Mouse (Mus musculus): ENCODE measurements around the gene Gm45234. TPM values are rescaled to one million over a fixed set of nuclear protein-coding genes. Genes with fewer than 3 reads are reported as not detected.
A peak's percentile ranks its signal among the peaks of the same experiment; 100 is the strongest.

Gm45234 gene
- polyA plus RNA-seq, 1 experiment from 2014 or later: not detected

DNA sequence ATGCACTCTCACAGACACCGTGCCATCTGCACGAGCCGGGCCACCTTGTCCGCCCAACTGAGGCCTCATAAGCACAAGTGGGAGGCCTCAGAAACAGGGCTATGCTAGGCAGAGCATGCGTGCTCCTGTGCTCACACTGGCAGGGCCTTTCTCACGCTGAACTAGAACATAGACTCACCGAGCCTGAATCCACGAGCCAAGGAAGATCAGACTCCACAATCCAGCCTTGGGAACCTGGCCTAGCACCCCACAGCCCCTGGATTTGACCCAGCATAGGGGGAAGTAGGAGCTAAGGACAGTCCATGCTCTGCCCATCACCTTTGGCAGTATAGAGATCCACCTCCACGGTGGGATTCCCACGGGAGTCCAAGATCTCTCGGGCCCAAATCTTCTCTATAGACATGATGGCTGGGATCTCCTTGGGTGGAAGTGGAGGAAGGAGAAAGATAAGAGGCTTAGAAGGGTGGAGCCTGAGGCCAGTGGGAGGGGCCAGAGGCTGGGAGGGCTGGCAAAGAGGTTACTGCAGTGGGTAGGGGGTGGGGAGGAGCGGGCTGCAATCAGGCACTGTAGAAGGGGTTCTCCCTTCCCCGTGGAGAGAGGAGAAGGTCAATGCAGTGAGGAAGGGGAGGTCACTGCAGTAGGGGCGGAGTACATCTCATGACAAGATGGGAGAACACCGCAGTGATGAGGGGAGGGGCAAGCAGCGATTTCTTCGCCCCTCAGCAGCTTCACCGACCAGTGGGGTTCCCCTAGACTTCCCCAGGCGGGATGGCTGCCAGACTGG is 12.3 kb upstream of the Gm45234 start:
- Histone ChIP-seq H3K4me3 (ENCODE audit: control insufficient read depth in 1 of 2, insufficient read depth in 1 of 2, low read depth in 1 of 2, low read length in 2 of 2) (peak overlapping the region; percentile 55 to 58; a peak in 3 of 4 replicates), H3K27me3 (ENCODE audit: control insufficient read depth, insufficient read depth, low read length) (peaks cover 4% of the 10 kb centered on the region; the same call in 1 of the 2 replicates), H3K9me3 (ENCODE audit: control insufficient read depth, low read length) (no peaks in the 10 kb centered on the region), H3K27ac (replicated peaks in 1 of 2; ENCODE audit: control insufficient read depth in 1 of 2, insufficient read depth in 1 of 2, low read depth in 2 of 2, low read length in 2 of 2) (0 out of 4 replicates have a peak overlapping the region, but pooled peaks of 1 of the 2 experiments have one; percentile 6), H3K9ac (ENCODE audit: low read length) (0 out of 2 replicates have a peak overlapping the region, but pooled peaks have one; percentile 16), H3K4me2 (ENCODE audit: low read length) (peak overlapping the region; percentile 91), H3K4me1 (ENCODE audit: control insufficient read depth in 2 of 2, insufficient read depth in 2 of 2, low read length in 2 of 2) (peaks cover 21 to 24% of the 10 kb centered on the region in 2 experiments), H3K36me3 (ENCODE audit: control insufficient read depth, insufficient read depth, low read length) (no peaks in the 10 kb centered on the region)
- peak; percentile 33; the same call in 1 of the 2 replicates for ATAC-seq (ENCODE audit: insufficient number of reproducible peaks, insufficient read depth, low FRiP score, low read depth)
- WGBS: 27% methylated on average over 19 of the region's 19 CpGs

DNA sequence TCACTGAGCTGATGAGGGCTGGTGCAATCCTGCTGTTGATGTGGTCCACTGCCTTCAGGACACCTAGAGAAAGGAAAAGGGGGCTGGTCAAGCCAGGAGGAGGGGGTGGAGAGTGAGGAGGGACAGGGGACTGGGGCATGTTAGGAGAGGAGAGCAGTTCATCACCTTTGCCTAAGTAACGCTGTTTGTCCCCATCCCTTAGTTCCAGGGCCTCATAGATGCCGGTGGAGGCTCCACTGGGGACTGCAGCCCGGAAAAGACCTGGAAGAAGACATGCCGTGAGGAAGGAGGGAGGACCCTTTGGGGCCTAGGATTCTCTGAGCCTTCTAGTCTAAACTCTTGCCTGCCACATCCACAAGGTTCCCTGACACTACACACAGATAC is 11.7 kb upstream of the Gm45234 start:
- peaks cover 21 to 24% of the 10 kb centered on the region in 2 experiments for H3K4me1 ChIP-seq (ENCODE audit: control insufficient read depth in 2 of 2, insufficient read depth in 2 of 2, low read length in 2 of 2)
- H3K27me3 ChIP-seq (ENCODE audit: control insufficient read depth, insufficient read depth, low read length): peaks cover 4% of the 10 kb centered on the region; the same call in 1 of the 2 replicates
- no peak for ATAC-seq (ENCODE audit: insufficient number of reproducible peaks, insufficient read depth, low FRiP score, low read depth)
- no peak overlapping the region for H3K4me3 ChIP-seq (ENCODE audit: control insufficient read depth in 1 of 2, insufficient read depth in 1 of 2, low read depth in 1 of 2, low read length in 2 of 2)
- 0 out of 4 replicates have a peak overlapping the region, but pooled peaks of 1 of the 2 experiments have one; percentile 6 for H3K27ac ChIP-seq (replicated peaks in 1 of 2; ENCODE audit: control insufficient read depth in 1 of 2, insufficient read depth in 1 of 2, low read depth in 2 of 2, low read length in 2 of 2)
- no peaks in the 10 kb centered on the region for H3K36me3 ChIP-seq (ENCODE audit: control insufficient read depth, insufficient read depth, low read length)
- no peak overlapping the region for H3K4me2 ChIP-seq (ENCODE audit: low read length)
- 0 out of 2 replicates have a peak overlapping the region, but pooled peaks have one; percentile 16 for H3K9ac ChIP-seq (ENCODE audit: low read length)
- 48% methylated on average over 4 of the region's 4 CpGs for WGBS
- H3K9me3 ChIP-seq (ENCODE audit: control insufficient read depth, low read length): no peaks in the 10 kb centered on the region

DNA sequence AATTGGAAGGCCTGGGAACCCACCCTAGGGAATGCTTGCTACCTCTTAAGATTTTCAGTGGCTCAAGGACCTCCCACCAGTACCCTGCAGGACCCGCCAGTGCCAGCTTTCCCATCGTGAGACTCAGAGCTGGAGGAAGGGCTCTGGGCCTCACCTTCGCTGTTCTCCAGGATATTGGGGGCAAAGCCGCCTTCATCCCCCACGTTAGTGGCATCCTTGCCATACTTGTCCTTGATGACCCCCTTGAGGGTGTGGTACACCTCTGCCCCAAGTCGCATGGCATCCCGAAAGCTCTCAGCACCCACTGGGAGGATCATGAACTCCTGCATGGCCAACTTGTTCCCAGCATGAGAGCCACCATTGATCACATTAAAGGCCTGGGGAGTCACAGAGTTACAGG is 10.1 kb upstream of the Gm45234 start:
- H3K4me2 ChIP-seq (ENCODE audit: low read length): no peak overlapping the region
- 80% methylated on average over 7 of the region's 7 CpGs for WGBS
- H3K9me3 ChIP-seq (ENCODE audit: control insufficient read depth, low read length): no peaks in the 10 kb centered on the region
- H3K9ac ChIP-seq (ENCODE audit: low read length): no peak overlapping the region
- no peak for ATAC-seq (ENCODE audit: insufficient number of reproducible peaks, insufficient read depth, low FRiP score, low read depth)
- H3K4me3 ChIP-seq (ENCODE audit: control insufficient read depth in 1 of 2, insufficient read depth in 1 of 2, low read depth in 1 of 2, low read length in 2 of 2): no peak overlapping the region
- peaks cover 7% of the 10 kb centered on the region; the same call in 1 of the 2 replicates for H3K27me3 ChIP-seq (ENCODE audit: control insufficient read depth, insufficient read depth, low read length)
- H3K36me3 ChIP-seq (ENCODE audit: control insufficient read depth, insufficient read depth, low read length): no peaks in the 10 kb centered on the region
- no peak overlapping the region for H3K27ac ChIP-seq (replicated peaks in 1 of 2; ENCODE audit: control insufficient read depth in 1 of 2, insufficient read depth in 1 of 2, low read depth in 2 of 2, low read length in 2 of 2)
- H3K4me1 ChIP-seq (ENCODE audit: control insufficient read depth in 2 of 2, insufficient read depth in 2 of 2, low read length in 2 of 2): peaks cover 21 to 24% of the 10 kb centered on the region in 2 experiments

DNA sequence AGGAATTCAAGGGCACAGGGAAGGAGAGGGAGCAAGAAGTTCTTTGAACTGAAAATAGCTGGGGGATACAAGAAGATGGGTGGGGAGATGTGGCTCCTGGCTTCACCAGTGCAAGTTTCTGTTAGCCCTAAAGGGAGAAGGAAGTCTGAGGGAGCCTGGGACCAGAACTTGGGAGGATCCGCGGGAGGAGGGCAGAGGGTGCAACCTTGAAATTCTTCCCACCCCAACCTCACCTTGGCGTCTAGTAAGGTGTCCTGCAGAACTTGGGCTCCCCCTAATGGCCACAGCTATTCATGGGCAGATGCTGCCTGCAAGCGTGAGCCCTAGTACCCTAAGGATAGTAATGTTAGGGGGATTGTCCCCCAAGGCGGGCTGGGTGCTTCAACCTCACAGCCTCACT is 3.4 kb upstream of the Gm45234 start:
- 3% methylated on average over 5 of the region's 5 CpGs for WGBS
- Histone ChIP-seq H3K9me3 (ENCODE audit: control insufficient read depth, low read length) (no peaks in the 10 kb centered on the region), H3K27ac (replicated peaks in 1 of 2; ENCODE audit: control insufficient read depth in 1 of 2, insufficient read depth in 1 of 2, low read depth in 2 of 2, low read length in 2 of 2) (peak overlapping the region in 1 of 2 experiments; percentile 97; a peak in 2 of 4 replicates), H3K36me3 (ENCODE audit: control insufficient read depth, insufficient read depth, low read length) (no peaks in the 10 kb centered on the region), H3K4me2 (ENCODE audit: low read length) (peak overlapping the region; percentile 68), H3K27me3 (ENCODE audit: control insufficient read depth, insufficient read depth, low read length) (0 out of 2 replicates have a peak, but pooled peaks cover 3% of the 10 kb centered on the region), H3K4me1 (ENCODE audit: control insufficient read depth in 2 of 2, insufficient read depth in 2 of 2, low read length in 2 of 2) (peaks cover 25 to 34% of the 10 kb centered on the region in 2 experiments), H3K9ac (ENCODE audit: low read length) (peak overlapping the region; percentile 56), H3K4me3 (ENCODE audit: control insufficient read depth in 1 of 2, insufficient read depth in 1 of 2, low read depth in 1 of 2, low read length in 2 of 2) (no peak overlapping the region)
- no peak for ATAC-seq (ENCODE audit: insufficient number of reproducible peaks, insufficient read depth, low FRiP score, low read depth)

DNA sequence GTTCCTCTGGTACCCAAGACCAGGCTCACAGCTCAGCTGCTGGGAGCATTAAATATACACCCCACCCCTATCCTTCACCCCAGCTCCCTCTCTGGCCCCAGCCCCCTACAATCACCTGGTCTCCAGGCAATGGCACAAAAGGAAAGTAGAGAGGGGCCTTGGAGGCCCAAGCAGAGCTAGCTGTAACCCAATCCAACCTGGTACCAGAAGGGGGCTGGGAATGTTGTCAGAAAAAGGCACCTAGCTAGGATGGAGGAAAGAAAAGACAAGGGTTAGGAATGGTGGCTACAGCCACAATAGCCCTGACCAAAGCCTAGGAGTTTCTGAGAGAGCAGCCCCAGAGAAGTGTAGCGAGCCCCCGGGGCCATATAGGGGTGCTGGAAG is 3.0 kb upstream of the Gm45234 start:
- H3K9ac ChIP-seq (ENCODE audit: low read length): peak overlapping the region; percentile 56
- H3K4me3 ChIP-seq (ENCODE audit: control insufficient read depth in 1 of 2, insufficient read depth in 1 of 2, low read depth in 1 of 2, low read length in 2 of 2): no peak overlapping the region
- WGBS: 29% methylated on average over 2 of the region's 2 CpGs

DNA sequence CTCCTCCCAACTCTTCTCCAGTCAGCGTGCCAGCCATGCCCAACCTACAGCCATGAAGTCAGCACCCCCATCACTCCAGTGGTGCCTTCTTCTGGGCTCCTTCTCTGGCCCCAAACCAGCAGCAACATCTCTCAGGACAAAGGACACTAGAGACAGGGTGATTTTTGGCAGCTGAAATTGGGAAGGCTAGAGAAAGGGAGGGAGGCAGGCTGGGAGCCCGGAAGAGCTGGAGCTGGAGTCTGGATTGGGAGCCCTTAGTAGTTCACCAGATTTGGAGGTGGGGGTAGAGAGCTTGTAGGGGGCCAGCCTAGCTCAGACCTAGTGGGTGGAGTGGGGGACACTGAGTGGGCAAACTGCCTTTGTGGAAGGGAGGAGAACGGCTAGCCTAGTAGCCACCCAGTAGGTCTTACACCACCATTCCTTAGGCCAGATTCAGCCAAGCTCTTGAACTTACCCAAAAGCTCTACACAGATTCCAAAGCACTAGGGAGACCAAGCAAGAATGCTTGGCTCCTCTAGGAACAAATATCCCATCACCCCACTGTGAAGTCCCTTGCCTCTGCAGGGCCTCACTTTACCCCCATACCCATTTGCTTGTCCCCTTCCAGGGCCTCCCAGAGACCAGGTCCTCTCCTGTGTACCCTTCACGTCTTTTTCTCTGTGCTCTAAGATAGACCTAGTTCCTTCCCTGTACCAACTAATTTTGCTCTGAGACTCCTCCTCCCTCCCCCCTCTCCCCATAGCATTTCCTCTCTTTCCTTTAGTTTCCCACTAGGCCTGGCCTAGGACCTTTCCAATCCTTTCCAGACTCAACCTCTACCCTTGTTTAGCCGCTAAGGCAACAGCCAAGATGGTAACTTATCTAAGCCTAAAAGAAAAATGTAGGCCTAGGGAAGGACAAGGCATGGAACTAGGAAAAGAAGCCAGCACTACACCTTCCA is 2.4 kb upstream of the Gm45234 start:
- Histone ChIP-seq H3K4me2 (ENCODE audit: low read length) (peak overlapping the region; percentile 68), H3K4me1 (ENCODE audit: control insufficient read depth in 2 of 2, insufficient read depth in 2 of 2, low read length in 2 of 2) (peaks cover 25 to 40% of the 10 kb centered on the region in 2 experiments), H3K9ac (ENCODE audit: low read length) (peak overlapping the region; percentile 94), H3K36me3 (ENCODE audit: control insufficient read depth, insufficient read depth, low read length) (no peaks in the 10 kb centered on the region), H3K9me3 (ENCODE audit: control insufficient read depth, low read length) (no peaks in the 10 kb centered on the region), H3K27ac (replicated peaks in 1 of 2; ENCODE audit: control insufficient read depth in 1 of 2, insufficient read depth in 1 of 2, low read depth in 2 of 2, low read length in 2 of 2) (peak overlapping the region; percentile 82 to 97), H3K27me3 (ENCODE audit: control insufficient read depth, insufficient read depth, low read length) (0 out of 2 replicates have a peak, but pooled peaks cover 3% of the 10 kb centered on the region), H3K4me3 (ENCODE audit: control insufficient read depth in 1 of 2, insufficient read depth in 1 of 2, low read depth in 1 of 2, low read length in 2 of 2) (peak overlapping the region; percentile 86 to 94)
- 37% methylated on average over 5 of the region's 5 CpGs for WGBS
- ATAC-seq (ENCODE audit: insufficient number of reproducible peaks, insufficient read depth, low FRiP score, low read depth): no peak

More for the DNA sequence above, 3.0 kb upstream of the Gm45234 start:
- ATAC-seq (ENCODE audit: insufficient number of reproducible peaks, insufficient read depth, low FRiP score, low read depth): no peak
- Histone ChIP-seq H3K27ac (replicated peaks in 1 of 2; ENCODE audit: control insufficient read depth in 1 of 2, insufficient read depth in 1 of 2, low read depth in 2 of 2, low read length in 2 of 2) (peak overlapping the region; percentile 61 to 97; a peak in 3 of 4 replicates), H3K9me3 (ENCODE audit: control insufficient read depth, low read length) (no peaks in the 10 kb centered on the region), H3K36me3 (ENCODE audit: control insufficient read depth, insufficient read depth, low read length) (no peaks in the 10 kb centered on the region), H3K27me3 (ENCODE audit: control insufficient read depth, insufficient read depth, low read length) (0 out of 2 replicates have a peak, but pooled peaks cover 3% of the 10 kb centered on the region), H3K4me2 (ENCODE audit: low read length) (peak overlapping the region; percentile 68), H3K4me1 (ENCODE audit: control insufficient read depth in 2 of 2, insufficient read depth in 2 of 2, low read length in 2 of 2) (peaks cover 25 to 38% of the 10 kb centered on the region in 2 experiments)

DNA sequence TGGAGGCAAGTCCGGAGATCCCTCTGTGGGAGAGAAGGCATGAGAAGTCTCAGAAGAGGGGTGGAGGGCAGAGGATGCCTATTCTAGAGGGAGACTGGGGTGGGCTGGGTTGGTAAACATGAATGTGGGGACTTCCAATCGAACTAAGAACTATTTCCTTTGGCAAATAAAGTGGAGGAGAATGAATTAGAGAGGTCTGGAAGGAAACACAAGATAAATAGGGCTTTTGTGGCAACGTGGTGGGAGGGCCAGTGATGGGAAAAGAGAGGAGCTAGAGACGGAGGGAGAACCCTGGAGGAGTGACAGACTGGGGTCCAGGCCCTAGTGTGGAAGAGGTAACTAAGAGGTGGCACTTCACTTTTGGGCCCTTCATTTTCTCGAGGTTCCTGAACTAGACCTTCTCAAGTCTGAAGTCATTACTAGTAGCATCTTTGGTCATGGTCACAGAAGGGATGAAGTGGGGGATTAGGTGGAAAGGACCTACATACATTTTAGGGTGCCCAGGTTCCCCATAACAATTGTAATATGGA is 1.6 kb upstream of the Gm45234 start:
- Histone ChIP-seq H3K27me3 (ENCODE audit: control insufficient read depth, insufficient read depth, low read length) (0 out of 2 replicates have a peak, but pooled peaks cover 3% of the 10 kb centered on the region), H3K4me1 (ENCODE audit: control insufficient read depth in 2 of 2, insufficient read depth in 2 of 2, low read length in 2 of 2) (peaks cover 25 to 40% of the 10 kb centered on the region in 2 experiments), H3K4me3 (ENCODE audit: control insufficient read depth in 1 of 2, insufficient read depth in 1 of 2, low read depth in 1 of 2, low read length in 2 of 2) (peak overlapping the region; percentile 86 to 94), H3K36me3 (ENCODE audit: control insufficient read depth, insufficient read depth, low read length) (peaks cover under 1% of the 10 kb centered on the region; the same call in 1 of the 2 replicates), H3K27ac (replicated peaks in 1 of 2; ENCODE audit: control insufficient read depth in 1 of 2, insufficient read depth in 1 of 2, low read depth in 2 of 2, low read length in 2 of 2) (peak overlapping the region; percentile 82 to 97), H3K9me3 (ENCODE audit: control insufficient read depth, low read length) (no peaks in the 10 kb centered on the region), H3K9ac (ENCODE audit: low read length) (peak overlapping the region; percentile 94), H3K4me2 (ENCODE audit: low read length) (peak overlapping the region; percentile 68)
- WGBS: 12% methylated on average over 5 of the region's 5 CpGs
- no peak for ATAC-seq (ENCODE audit: insufficient number of reproducible peaks, insufficient read depth, low FRiP score, low read depth)

All from heart, embryonic 14.5 days (tissue).